Mouse (Mus musculus) stomach, embryonic 14.5 days (tissue): ENCODE measurements around the gene Pars2. TPM values are rescaled to one million over a fixed set of nuclear protein-coding genes. Genes with fewer than 3 reads are reported as not detected.

Experiments used
- ATAC-seq: fragments of 200-750 bp; cut with Nextera tagmentation; 2 replicates; pipeline ENCODE4 v1.8.0; 2017; ENCODE audit warnings: low read depth, moderate TSS enrichment; ENCODE audit not compliant: insufficient number of reproducible peaks, insufficient read depth, low FRiP score
- H3K27ac ChIP-seq: fragments of 300-500 bp; sonication (generic); 2 replicates; pipeline ENCODE4 v1.5.1; 2014; ENCODE audit warnings: mild to moderate bottlenecking, low read length, moderate library complexity, mixed read lengths
- H3K27me3 ChIP-seq: fragments of 300-500 bp; sonication (generic); 2 replicates; pipeline ENCODE4 v1.6.1; 2014; ENCODE audit warnings: low read length, control low read depth, mixed read lengths; ENCODE audit not compliant: control insufficient read depth, insufficient read depth
- H3K36me3 ChIP-seq: fragments of 300-500 bp; sonication (generic); 2 replicates; pipeline ENCODE4 v1.6.1; 2014; ENCODE audit warnings: mild to moderate bottlenecking, control low read depth, low read length, moderate library complexity, mixed read lengths; ENCODE audit not compliant: control insufficient read depth, insufficient read depth
- H3K4me1 ChIP-seq: fragments of 300-500 bp; sonication (generic); 2 replicates; pipeline ENCODE4 v1.6.1; 2014; ENCODE audit warnings: low read length, control low read depth, mixed read lengths; ENCODE audit not compliant: control insufficient read depth, insufficient read depth
- H3K4me2 ChIP-seq: fragments of 300-500 bp; sonication (generic); replicated peaks from 2 replicates; pipeline ENCODE4 v1.6.1; 2014; ENCODE audit warnings: low read depth, low read length, control low read depth
- H3K4me3 ChIP-seq: fragments of 300-500 bp; sonication (generic); 2 replicates; pipeline ENCODE4 v1.5.1; 2014; ENCODE audit warnings: low read depth, low read length, control low read depth
- H3K9ac ChIP-seq: fragments of 300-500 bp; sonication (generic); replicated peaks from 2 replicates; pipeline ENCODE4 v1.6.1; 2014; ENCODE audit warnings: low read depth, mild to moderate bottlenecking, control low read depth, low read length, moderate library complexity, mixed read lengths
- H3K9me3 ChIP-seq: fragments of 300-500 bp; sonication (generic); 2 replicates; pipeline ENCODE4 v1.6.1; 2016; ENCODE audit warnings: low read depth, low read length, control low read depth; ENCODE audit not compliant: control insufficient read depth
- WGBS: fragments of 180-500 bp; shearing (Covaris S2); extraction: QIAGEN DNeasy Blood & Tissue Kit; methylation state at CpG from one replicate; pipeline ENCODE4 v1.1.7; 2014; 5-methylcytosine and 5-hydroxymethylcytosine counted together
- polyA plus RNA-seq: library from polyadenylated mRNA; unstranded; fragments of >200 nt; fragmentation: Nextera tagmentation; extraction: Ambion mirVana; gene quantifications from 2 replicates; pipeline ENCODE4 v1.2.1, GENCODE M21; 2014

Gene Pars2
- polyA plus RNA-seq, 1 experiment from 2014 or later: 15.1 TPM

DNA sequence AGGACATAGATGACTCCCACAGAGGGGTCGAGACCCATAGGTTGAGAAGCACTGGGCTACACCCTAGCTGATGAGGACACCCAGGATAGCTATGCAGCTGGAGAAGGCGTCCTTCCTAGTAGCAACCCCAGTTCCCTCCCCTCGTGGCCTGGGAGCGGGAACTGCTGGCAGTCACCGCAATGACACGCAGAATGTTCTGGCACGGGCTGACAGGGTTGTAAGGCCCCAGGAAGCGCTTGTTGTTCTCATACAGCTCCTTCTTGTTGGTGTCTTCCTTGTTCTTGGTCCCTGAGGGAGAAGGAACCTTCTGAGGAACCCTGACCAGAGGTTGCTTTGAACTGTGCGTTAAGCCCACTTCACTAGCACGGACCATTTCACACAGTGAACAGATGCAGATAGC lies 53.1 kb downstream of the Pars2 start:
- H3K27me3 ChIP-seq: no peaks in the 10 kb centered on the region
- H3K9ac ChIP-seq: no peak overlapping the region
- no peaks in the 10 kb centered on the region for H3K36me3 ChIP-seq
- no peak overlapping the region for H3K27ac ChIP-seq
- H3K4me3 ChIP-seq: no peak overlapping the region
- H3K9me3 ChIP-seq: no peaks in the 10 kb centered on the region
- peaks cover 14% of the 10 kb centered on the region; the same call in 1 of the 2 replicates for H3K4me1 ChIP-seq
- no peak overlapping the region for H3K4me2 ChIP-seq
- ATAC-seq: no peak
- 83% methylated on average over 10 of the region's 10 CpGs for WGBS

GRCm38 (mm10) chr4:106704416-106704815 lies 53.5 kb downstream of the Pars2 start:
- Histone ChIP-seq H3K4me1 (peaks cover 14% of the 10 kb centered on the region; the same call in 1 of the 2 replicates), H3K27ac (no peak overlapping the region), H3K36me3 (no peaks in the 10 kb centered on the region), H3K4me3 (no peak overlapping the region), H3K27me3 (no peaks in the 10 kb centered on the region), H3K9me3 (no peaks in the 10 kb centered on the region), H3K4me2 (no peak overlapping the region), H3K9ac (no peak overlapping the region)
- ATAC-seq: no peak
- WGBS: 63% methylated on average over 11 of the region's 11 CpGs

Other genes starting within 250 kb of the Pars2 start
- gene Pcsk9, start 186.7 kb upstream of the Pars2 start, polyA plus RNA-seq: 7.7 and 7.9 TPM in 2 replicates
- gene Bsnd, start 158.8 kb upstream of the Pars2 start, polyA plus RNA-seq: not detected in 2 replicates
- 29.8 and 32.4 TPM in 2 replicates for gene Dhcr24, start 90.0 kb upstream of the Pars2 start, polyA plus RNA-seq
- not detected in 2 replicates for gene Lexm, start 33.8 kb upstream of the Pars2 start, polyA plus RNA-seq
- 2.7 and 3.7 TPM in 2 replicates for gene Ttc22, start 28.6 kb upstream of the Pars2 start, polyA plus RNA-seq
- gene Ttc4, start 27.9 kb downstream of the Pars2 start, polyA plus RNA-seq: 79.5 and 80.4 TPM in 2 replicates
- gene Mroh7, start 79.9 kb downstream of the Pars2 start, polyA plus RNA-seq: 0.10 TPM in 1 of 2 replicates, not detected in the other
- 4.3 and 4.9 TPM in 2 replicates for gene Fam151a, start 82.8 kb downstream of the Pars2 start, polyA plus RNA-seq
- 3.7 and 3.9 TPM in 2 replicates for gene Acot11, start 153.9 kb downstream of the Pars2 start, polyA plus RNA-seq